Mouse (Mus musculus): ENCODE results near the gene Bcas3. TPM values are rescaled to one million over a fixed set of nuclear protein-coding genes. Genes with fewer than 3 reads are reported as not detected.

The Bcas3 gene
- total and polyA plus RNA-seq, 3 experiments = 20.1 to 61.0 (median 41.3) TPM

- H3K27me3 ChIP-seq (ENCODE audit: insufficient read depth, low read length) = peaks cover 25% of the 10 kb centered on the region
- TF ChIP-seq TAL1 (conservative IDR thresholded peaks at IDR 0.05; ENCODE audit: low read depth, low read length) = no peak
- no peak for TF ChIP-seq CTCF (IDR thresholded peaks at IDR 0.05; ENCODE audit: low read depth, low read length)
- TF ChIP-seq POLR2AphosphoS5 (IDR thresholded peaks at IDR 0.05; ENCODE audit: insufficient replicate concordance, low read depth, low read length) = no peak
- TF ChIP-seq GATA2 (IDR thresholded peaks at IDR 0.05; ENCODE audit: borderline replicate concordance, low read depth, low read length) = no peak
- no peak for TF ChIP-seq GATA1 (IDR thresholded peaks at IDR 0.05; ENCODE audit: borderline replicate concordance, low read length)
- ATAC-seq (ENCODE audit: extremely low read depth, insufficient number of reproducible peaks, low FRiP score, poor library complexity, severe bottlenecking) = no peak
- no peak for DNase-seq (ENCODE audit: low spot score)
- no peaks in the 10 kb centered on the region for H3K36me3 ChIP-seq (replicated peaks)
- no peak overlapping the region for H3K4me3 ChIP-seq (ENCODE audit: low read depth, low read length)
- no peaks in the 10 kb centered on the region for H3K4me1 ChIP-seq (ENCODE audit: insufficient read depth, low read depth, low read length)
- H3K9me3 ChIP-seq (replicated peaks) = no peaks in the 10 kb centered on the region
Observed at GRCm38 (mm10) chr11:85766106-85766723, 413.2 kb downstream of the Bcas3 start.

- no peak for ATAC-seq (ENCODE audit: extremely low read depth, insufficient number of reproducible peaks, low FRiP score, poor library complexity, severe bottlenecking)
- no peaks in the 10 kb centered on the region for H3K4me1 ChIP-seq (ENCODE audit: insufficient read depth, low read depth, low read length)
- DNase-seq (ENCODE audit: low spot score) = no peak
- H3K9me3 ChIP-seq (replicated peaks) = no peaks in the 10 kb centered on the region
- peaks cover 20% of the 10 kb centered on the region for H3K27me3 ChIP-seq (ENCODE audit: insufficient read depth, low read length)
- H3K36me3 ChIP-seq (replicated peaks) = no peaks in the 10 kb centered on the region
- no peak for TF ChIP-seq CTCF (IDR thresholded peaks at IDR 0.05; ENCODE audit: low read depth, low read length)
- no peak for TF ChIP-seq GATA1 (IDR thresholded peaks at IDR 0.05; ENCODE audit: borderline replicate concordance, low read length)
- TF ChIP-seq TAL1 (conservative IDR thresholded peaks at IDR 0.05; ENCODE audit: low read depth, low read length) = no peak
- no peak for TF ChIP-seq POLR2AphosphoS5 (IDR thresholded peaks at IDR 0.05; ENCODE audit: insufficient replicate concordance, low read depth, low read length)
- TF ChIP-seq GATA2 (IDR thresholded peaks at IDR 0.05; ENCODE audit: borderline replicate concordance, low read depth, low read length) = no peak
- H3K4me3 ChIP-seq (ENCODE audit: low read depth, low read length) = no peak overlapping the region
Observed at GRCm38 (mm10) chr11:85766811-85767210, 413.8 kb downstream of the Bcas3 start.

GRCm38 (mm10) chr11:85769740-85770139, 416.8 kb downstream of the Bcas3 start:
- ATAC-seq (ENCODE audit: extremely low read depth, insufficient number of reproducible peaks, low FRiP score, poor library complexity, severe bottlenecking) = no peak
- no peak for DNase-seq (ENCODE audit: low spot score)
- H3K36me3 ChIP-seq (replicated peaks) = no peaks in the 10 kb centered on the region
- no peak overlapping the region for H3K4me3 ChIP-seq (ENCODE audit: low read depth, low read length)
- TF ChIP-seq GATA2 (IDR thresholded peaks at IDR 0.05; ENCODE audit: borderline replicate concordance, low read depth, low read length) (no peak), TAL1 (conservative IDR thresholded peaks at IDR 0.05; ENCODE audit: low read depth, low read length) (no peak), GATA1 (IDR thresholded peaks at IDR 0.05; ENCODE audit: borderline replicate concordance, low read length) (no peak), POLR2AphosphoS5 (IDR thresholded peaks at IDR 0.05; ENCODE audit: insufficient replicate concordance, low read depth, low read length) (no peak), CTCF (IDR thresholded peaks at IDR 0.05; ENCODE audit: low read depth, low read length) (no peak)
- no peaks in the 10 kb centered on the region for H3K4me1 ChIP-seq (ENCODE audit: insufficient read depth, low read depth, low read length)
- H3K27me3 ChIP-seq (ENCODE audit: insufficient read depth, low read length) = peaks cover 24% of the 10 kb centered on the region
- H3K9me3 ChIP-seq (replicated peaks) = no peaks in the 10 kb centered on the region

GRCm38 (mm10) chr11:85773391-85773790, 420.4 kb downstream of the Bcas3 start:
- TF ChIP-seq GATA1 (IDR thresholded peaks at IDR 0.05; ENCODE audit: borderline replicate concordance, low read length) (no peak), GATA2 (IDR thresholded peaks at IDR 0.05; ENCODE audit: borderline replicate concordance, low read depth, low read length) (no peak), CTCF (IDR thresholded peaks at IDR 0.05; ENCODE audit: low read depth, low read length) (no peak), TAL1 (conservative IDR thresholded peaks at IDR 0.05; ENCODE audit: low read depth, low read length) (no peak), POLR2AphosphoS5 (IDR thresholded peaks at IDR 0.05; ENCODE audit: insufficient replicate concordance, low read depth, low read length) (no peak)
- no peaks in the 10 kb centered on the region for H3K36me3 ChIP-seq (replicated peaks)
- no peaks in the 10 kb centered on the region for H3K9me3 ChIP-seq (replicated peaks)
- ATAC-seq (ENCODE audit: extremely low read depth, insufficient number of reproducible peaks, low FRiP score, poor library complexity, severe bottlenecking) = no peak
- no peak for DNase-seq (ENCODE audit: low spot score)
- no peaks in the 10 kb centered on the region for H3K4me1 ChIP-seq (ENCODE audit: insufficient read depth, low read depth, low read length)
- no peak overlapping the region for H3K4me3 ChIP-seq (ENCODE audit: low read depth, low read length)
- H3K27me3 ChIP-seq (ENCODE audit: insufficient read depth, low read length) = peaks cover 11% of the 10 kb centered on the region

- ATAC-seq (ENCODE audit: extremely low read depth, insufficient number of reproducible peaks, low FRiP score, poor library complexity, severe bottlenecking) = no peak
Observed at GRCm38 (mm10) chr11:85774707-85775106, 421.7 kb downstream of the Bcas3 start.

GRCm38 (mm10) chr11:85775492-85775891, 422.5 kb downstream of the Bcas3 start:
- ATAC-seq (ENCODE audit: extremely low read depth, insufficient number of reproducible peaks, low FRiP score, poor library complexity, severe bottlenecking) (no peak), DNase-seq (ENCODE audit: low spot score) (no peak)
- no peaks in the 10 kb centered on the region for H3K9me3 ChIP-seq (replicated peaks)
- TF ChIP-seq CTCF (IDR thresholded peaks at IDR 0.05; ENCODE audit: low read depth, low read length) (no peak), POLR2AphosphoS5 (IDR thresholded peaks at IDR 0.05; ENCODE audit: insufficient replicate concordance, low read depth, low read length) (no peak), GATA1 (IDR thresholded peaks at IDR 0.05; ENCODE audit: borderline replicate concordance, low read length) (no peak), TAL1 (conservative IDR thresholded peaks at IDR 0.05; ENCODE audit: low read depth, low read length) (no peak), GATA2 (IDR thresholded peaks at IDR 0.05; ENCODE audit: borderline replicate concordance, low read depth, low read length) (no peak)
- no peaks in the 10 kb centered on the region for H3K36me3 ChIP-seq (replicated peaks)
- no peak overlapping the region for H3K4me3 ChIP-seq (ENCODE audit: low read depth, low read length)
- no peaks in the 10 kb centered on the region for H3K4me1 ChIP-seq (ENCODE audit: insufficient read depth, low read depth, low read length)
- H3K27me3 ChIP-seq (ENCODE audit: insufficient read depth, low read length) = peaks cover 11% of the 10 kb centered on the region

More at GRCm38 (mm10) chr11:85774707-85775106, 421.7 kb downstream of the Bcas3 start:
- TF ChIP-seq CTCF (IDR thresholded peaks at IDR 0.05; ENCODE audit: low read depth, low read length) (no peak), GATA1 (IDR thresholded peaks at IDR 0.05; ENCODE audit: borderline replicate concordance, low read length) (no peak), TAL1 (conservative IDR thresholded peaks at IDR 0.05; ENCODE audit: low read depth, low read length) (no peak), POLR2AphosphoS5 (IDR thresholded peaks at IDR 0.05; ENCODE audit: insufficient replicate concordance, low read depth, low read length) (no peak), GATA2 (IDR thresholded peaks at IDR 0.05; ENCODE audit: borderline replicate concordance, low read depth, low read length) (no peak)
- H3K9me3 ChIP-seq (replicated peaks) = no peaks in the 10 kb centered on the region
- no peaks in the 10 kb centered on the region for H3K4me1 ChIP-seq (ENCODE audit: insufficient read depth, low read depth, low read length)
- H3K27me3 ChIP-seq (ENCODE audit: insufficient read depth, low read length) = peaks cover 11% of the 10 kb centered on the region
- DNase-seq (ENCODE audit: low spot score) = no peak
- no peak overlapping the region for H3K4me3 ChIP-seq (ENCODE audit: low read depth, low read length)
- no peaks in the 10 kb centered on the region for H3K36me3 ChIP-seq (replicated peaks)

Data from G1E (cell line).